Mouse (Mus musculus): ENCODE data around the gene Rnf38. TPM values are rescaled to one million over a fixed set of nuclear protein-coding genes. Genes with fewer than 3 reads are reported as not detected.

The Rnf38 gene
- total RNA-seq, 2 experiments from 2014 or later = 60.7 to 68.6 TPM

DNA sequence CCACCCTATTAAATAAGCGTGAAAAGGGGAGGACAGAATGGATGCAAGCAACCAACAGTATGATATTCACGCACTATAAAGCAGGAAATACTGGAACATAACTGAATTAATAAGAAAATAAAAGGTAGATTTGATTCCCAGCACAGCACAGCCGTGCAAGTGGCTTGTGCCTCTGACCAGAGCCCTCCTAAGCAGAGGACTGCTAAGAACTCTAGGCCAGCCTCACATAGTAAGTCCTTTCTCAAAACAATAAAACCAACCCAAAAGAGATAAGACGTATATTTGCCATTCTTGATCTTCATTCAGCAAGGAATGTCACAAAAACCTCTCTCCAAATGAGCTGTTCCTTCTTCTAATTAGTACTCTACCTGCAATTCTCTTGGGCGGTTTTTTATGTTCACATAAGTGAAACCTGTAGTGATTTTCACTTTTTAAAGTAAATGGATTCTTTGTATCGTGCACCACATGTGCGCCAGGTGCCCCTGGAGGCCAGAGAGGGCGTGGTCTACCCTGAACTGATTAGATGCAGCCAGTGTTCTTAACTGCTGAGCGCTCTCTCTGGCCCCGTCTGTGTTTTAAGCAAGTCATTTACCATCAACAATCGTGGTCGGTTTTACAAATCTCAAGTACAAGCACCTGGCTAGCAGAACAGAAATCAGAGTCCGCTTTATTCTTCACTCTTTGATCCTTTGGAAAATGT, 72.4 kb downstream of the Rnf38 start:
- no peak for DNase-seq (ENCODE audit: low spot score in 2 of 2)
- intact Hi-C loops (cut with DNase I) = no loop called here

DNA sequence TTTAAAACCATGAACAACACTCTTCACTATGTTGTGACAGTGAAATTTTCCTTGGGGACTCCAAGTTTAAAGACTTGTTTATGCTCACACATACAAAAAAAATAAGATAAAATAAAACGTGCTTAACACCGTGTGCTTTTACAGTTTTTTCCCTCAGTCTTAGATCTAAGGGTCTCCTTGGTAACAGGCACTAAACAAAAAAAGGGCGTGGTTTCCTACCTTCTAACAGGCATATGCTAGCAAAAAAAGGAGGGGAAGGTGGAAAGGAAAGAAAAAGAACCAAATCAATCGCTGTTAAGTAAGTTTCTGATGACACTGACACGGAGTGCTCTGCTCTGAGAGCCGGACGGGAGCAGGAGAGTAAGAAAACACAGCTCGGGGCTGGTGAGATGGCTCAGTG, 73.8 kb downstream of the Rnf38 start:
- no peak for DNase-seq (ENCODE audit: low spot score in 2 of 2)
- intact Hi-C loops (cut with DNase I) = no loop called here

DNA sequence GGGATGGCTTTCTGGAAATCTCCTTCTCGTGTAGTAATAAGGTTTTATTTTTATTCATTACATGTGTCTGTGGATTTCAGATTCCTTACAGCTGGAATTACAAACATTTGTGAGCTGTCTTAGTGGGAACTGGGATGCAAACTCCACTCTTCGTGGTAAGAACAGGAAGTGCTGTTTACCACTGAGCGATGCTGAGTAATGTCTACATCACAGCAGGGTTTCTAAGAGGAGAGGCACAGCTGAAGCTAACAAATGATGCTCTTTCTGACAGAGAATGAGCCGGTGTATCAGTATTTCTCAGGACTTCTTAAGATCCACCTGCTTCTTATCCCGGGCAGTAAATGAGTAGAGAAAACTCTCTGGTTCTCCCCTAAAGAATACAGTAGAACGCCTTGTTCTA, 77.1 kb downstream of the Rnf38 start:
- intact Hi-C loops (cut with DNase I) = no loop called here
- DNase-seq (ENCODE audit: low spot score in 2 of 2) = peak in 1 of 2 experiments; percentile 26

DNA sequence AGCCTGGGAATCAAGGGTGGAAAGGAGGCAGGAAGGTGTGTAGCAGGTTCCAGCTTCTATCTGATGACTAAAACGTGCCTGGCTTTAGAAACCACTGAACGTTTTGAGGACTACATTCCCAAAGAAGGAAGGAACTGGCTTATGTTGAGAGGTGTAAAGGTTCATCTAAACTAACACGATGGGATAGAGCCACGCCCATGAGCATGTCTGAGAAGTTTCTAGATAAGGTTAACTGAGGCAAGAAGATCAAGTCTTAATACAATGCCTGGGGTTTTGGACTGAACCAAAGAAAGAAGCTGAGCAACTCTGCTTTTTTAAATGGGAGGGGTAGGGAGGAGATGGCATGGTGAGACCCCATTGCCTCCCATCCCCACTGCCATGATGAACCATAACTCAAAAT, 78.7 kb downstream of the Rnf38 start:
- no peak for DNase-seq (ENCODE audit: low spot score in 2 of 2)
- intact Hi-C loops (cut with DNase I) = no loop called here

DNA sequence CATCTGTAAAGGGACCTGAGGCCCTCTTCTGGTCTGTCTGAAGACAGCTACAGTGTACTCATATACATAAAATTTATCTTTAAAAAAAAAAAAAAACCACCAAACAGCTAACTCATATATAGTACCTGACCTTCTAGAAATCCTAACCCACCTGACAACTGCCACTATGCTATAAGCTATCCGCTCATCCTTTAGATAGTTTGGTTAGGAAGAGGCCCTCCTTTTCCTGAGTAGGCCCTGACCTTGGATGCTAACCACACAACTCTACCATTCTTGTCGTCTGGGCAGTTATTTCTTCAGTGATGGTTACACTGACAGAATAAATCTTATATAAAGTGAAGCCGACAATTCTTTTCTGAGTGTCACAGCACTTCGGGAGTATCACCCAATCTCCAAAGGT, 80.7 kb downstream of the Rnf38 start:
- intact Hi-C loops (cut with DNase I) = no loop called here
- no peak for DNase-seq (ENCODE audit: low spot score in 2 of 2)

DNA sequence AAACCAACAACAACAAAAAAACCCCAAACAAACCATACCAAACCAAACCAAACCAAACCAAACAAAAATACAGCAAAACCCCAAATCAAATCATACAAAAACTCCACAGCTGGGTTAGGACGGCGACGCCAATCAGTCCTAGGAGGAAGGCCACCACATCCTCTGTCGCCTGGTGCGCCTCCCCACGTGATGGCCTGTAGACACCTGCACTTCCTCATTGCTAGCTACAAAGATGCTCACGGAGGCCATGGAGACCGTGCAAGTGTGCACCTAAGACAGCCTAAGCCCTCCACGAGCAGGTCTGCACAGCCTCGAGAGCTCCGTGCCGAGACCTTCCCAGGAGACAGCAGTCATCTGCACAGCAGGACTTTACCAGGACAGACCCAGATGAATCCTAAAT, 106.8 kb downstream of the Rnf38 start:
- intact Hi-C loops (cut with DNase I) = no loop called here
- no peak for DNase-seq (ENCODE audit: low spot score in 2 of 2)

DNA sequence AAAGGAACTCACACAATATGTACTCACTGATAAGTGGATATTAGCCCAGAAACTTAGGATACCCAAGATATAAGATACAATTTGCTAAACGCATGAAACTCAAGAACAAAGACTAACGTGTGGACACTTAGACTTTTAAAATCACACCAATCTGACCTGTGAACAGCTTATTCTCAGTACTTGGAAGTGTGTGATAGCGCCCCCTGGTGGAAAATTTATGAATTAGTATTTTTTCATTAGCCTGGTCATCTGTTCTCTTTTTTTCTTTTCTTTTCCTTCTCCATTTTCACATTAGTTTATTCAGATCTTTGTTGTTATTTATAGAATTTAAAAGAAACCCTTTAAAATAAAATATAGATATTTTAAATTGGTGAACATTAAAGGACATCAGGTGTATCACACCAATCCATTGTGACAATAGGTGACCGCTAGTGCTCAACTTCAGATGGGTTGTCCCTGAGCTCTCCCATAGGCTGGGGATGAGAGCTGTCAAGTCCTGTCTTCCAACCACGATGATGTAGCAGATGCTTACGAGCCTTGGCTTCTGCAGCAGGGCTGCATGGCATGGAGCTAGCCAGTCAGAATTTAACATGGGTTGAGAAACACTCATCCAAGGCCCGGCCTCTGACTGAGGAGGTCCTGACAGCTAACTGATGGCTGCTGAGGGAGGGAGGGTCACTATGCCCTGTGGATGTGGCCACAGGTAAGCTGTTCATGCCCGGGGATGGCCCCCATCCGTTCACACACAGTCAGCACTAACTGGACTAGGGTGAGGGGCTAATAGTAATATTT, 114.0 kb downstream of the Rnf38 start:
- intact Hi-C loops (cut with DNase I) = loop anchor here (1.0 kb wide), 1 partner anchor 53 kb away; no protein-coding TSS in a partner anchor
- no peak for DNase-seq (ENCODE audit: low spot score in 2 of 2)

DNA sequence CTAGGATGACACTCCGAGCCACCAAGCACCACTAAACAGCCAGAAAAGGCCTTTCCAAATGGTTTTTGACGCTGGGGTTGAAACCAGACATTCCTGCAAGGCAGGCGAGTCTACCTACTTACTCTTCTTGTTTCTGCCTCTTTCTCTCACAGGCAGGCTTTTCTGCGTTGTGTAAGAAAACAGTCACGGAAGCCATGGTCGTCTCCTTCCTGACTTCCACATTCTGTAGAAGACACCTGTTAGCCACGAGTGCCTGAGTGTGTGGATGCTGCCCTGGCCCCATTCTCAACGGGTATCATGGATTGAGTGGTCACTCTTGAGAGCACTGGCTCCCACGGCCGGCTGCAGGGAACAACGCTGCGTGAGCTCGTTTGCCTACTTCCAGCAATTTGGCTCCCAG, 118.5 kb downstream of the Rnf38 start:
- intact Hi-C loops (cut with DNase I) = no loop called here

DNA sequence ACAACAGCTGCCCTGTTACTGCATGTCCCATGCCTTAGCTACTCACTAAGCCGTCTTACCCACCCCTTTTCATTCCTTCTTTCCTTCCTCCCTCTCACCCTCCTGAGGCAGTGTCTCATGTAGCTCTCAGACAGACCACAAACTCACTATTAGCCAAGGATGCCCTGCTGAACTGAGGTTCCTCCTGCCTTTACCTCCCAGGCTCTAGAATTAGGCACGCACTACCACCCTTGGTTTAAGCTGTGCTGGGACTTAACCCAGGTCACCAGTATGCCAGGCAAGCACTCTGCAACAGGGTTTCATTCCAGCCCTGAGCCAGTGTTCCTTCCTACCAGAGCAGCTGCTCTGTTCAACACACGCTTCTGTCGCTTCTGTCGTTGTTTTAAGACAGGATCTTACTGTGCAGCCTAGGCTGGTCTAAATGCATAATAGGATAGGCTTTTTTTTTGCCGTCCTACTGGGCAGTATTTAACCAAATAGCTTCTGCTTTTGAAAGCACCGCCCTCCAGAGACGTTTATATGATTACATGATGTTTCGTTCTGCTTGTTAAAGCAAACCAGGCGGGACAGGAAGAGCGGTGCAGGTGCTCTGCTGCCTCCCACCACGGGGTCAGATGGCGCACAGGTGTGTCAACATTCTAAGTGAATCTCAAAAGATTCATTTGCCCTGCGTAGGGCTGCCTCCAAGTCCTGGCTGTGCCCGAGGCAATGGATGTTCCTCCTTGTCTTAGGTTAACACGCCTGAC, 120.0 kb downstream of the Rnf38 start:
- no peak for DNase-seq (ENCODE audit: low spot score in 2 of 2)
- intact Hi-C loops (cut with DNase I) = no loop called here

More for the DNA sequence above, 118.5 kb downstream of the Rnf38 start:
- no peak for DNase-seq (ENCODE audit: low spot score in 2 of 2)

DNA sequence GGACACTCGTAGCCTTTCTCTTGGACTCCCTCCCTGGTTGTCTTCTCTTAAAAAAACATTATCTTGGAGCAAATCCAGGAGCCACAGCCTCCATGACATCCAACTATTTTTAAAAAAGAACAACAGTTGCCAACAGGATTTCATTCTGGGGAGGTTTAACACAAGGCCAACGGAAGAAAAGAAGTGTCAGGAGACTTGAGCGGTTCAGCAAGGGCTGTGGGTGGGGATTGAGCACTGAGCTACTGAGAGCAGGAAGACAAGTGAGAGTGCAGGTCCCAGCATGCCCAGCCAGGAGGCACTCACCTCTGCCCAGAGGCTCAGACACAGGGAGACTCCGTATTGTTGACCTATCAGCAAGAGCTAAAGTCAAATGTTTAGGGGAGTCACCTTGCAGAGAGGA, 120.8 kb downstream of the Rnf38 start:
- no peak for DNase-seq (ENCODE audit: low spot score in 2 of 2)
- intact Hi-C loops (cut with DNase I) = no loop called here

DNA sequence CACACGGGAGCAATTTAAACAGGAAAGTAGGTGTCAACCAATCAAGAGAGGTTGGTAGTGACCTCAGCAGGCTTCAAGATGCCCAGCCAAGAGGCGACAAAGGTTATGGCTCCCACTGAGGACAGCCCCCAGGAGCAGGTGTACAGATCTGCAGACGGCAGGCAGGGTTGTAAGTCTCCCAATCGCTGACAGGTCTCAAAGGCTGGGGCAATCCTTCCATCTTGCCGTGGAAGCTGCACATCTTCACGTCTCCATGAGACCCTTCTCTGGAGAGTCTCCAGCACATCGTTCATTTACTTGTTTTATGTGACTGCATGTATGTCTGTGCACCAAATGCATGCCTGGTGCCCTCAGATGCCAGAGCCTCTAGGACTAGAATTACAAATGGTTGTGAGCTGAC, 122.8 kb downstream of the Rnf38 start:
- no peak for DNase-seq (ENCODE audit: low spot score in 2 of 2)
- intact Hi-C loops (cut with DNase I) = no loop called here

DNA sequence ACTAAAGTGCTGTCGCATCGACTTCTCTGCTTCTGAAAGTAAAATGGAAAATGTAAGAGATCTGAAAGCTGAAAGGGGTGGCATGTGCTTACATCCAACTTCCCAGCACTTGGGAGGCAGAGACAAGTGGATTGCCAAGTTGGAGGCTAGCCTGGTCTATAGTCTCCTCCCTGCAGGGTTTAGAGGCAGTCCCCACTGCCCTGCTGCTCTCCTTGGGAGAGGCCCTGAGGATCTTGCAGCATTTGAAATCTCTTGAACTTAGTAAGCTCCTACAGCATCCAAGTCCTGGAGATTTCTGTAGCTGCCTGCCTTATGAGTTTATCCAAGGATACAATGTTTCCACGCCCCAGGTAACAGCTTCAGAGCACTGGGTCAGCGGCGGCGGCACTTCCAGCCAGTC, 125.3 kb downstream of the Rnf38 start:
- no peak for DNase-seq (ENCODE audit: low spot score in 2 of 2)
- intact Hi-C loops (cut with DNase I) = no loop called here

DNA sequence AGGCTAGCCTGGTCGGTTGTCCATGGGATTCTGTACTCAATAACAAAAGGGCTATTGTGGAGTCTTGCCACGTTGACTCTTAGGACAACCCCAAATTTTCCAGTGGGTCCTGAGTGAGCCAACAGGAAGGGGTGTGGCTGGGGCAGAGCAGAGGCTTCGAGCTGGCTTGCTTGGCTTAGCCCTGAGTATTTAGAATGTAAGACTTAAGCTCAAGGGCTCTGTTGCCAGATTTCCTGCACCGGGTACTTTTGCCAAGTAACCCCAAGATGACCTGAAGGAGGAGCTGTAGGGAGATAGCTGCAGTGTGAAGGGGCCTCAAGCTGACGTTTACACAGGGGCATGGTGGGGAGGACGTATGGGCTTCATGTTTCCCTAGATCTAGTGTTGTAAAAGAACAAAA, 126.2 kb downstream of the Rnf38 start:
- no peak for DNase-seq (ENCODE audit: low spot score in 2 of 2)
- intact Hi-C loops (cut with DNase I) = no loop called here

DNA sequence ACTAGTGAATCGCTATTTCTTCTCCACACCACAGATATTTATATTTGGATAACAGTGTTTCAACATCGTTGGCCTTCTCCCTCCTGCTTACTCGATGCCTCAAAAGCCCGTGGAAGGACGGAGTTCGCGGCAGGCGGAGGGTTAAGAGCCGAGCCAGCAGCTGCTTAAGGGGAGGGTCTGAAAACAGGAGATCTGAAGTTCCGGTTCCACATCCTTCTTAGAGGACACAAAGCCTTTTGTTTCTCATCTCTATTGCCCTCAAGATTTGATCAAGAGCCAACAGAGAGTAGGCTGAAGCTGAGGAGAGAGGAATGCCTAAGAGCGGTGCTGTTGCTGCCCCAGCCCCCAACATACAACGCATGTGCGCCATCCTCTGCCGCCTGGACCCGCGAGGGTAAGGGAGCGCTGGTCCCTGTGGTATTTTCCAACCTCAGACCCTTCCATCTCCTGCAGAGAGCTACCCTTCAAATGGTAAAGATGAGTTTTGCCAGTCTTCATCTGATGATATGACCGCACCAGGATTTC, 127.2 kb downstream of the Rnf38 start:
- no peak for DNase-seq (ENCODE audit: low spot score in 2 of 2)
- intact Hi-C loops (cut with DNase I) = no loop called here

DNA sequence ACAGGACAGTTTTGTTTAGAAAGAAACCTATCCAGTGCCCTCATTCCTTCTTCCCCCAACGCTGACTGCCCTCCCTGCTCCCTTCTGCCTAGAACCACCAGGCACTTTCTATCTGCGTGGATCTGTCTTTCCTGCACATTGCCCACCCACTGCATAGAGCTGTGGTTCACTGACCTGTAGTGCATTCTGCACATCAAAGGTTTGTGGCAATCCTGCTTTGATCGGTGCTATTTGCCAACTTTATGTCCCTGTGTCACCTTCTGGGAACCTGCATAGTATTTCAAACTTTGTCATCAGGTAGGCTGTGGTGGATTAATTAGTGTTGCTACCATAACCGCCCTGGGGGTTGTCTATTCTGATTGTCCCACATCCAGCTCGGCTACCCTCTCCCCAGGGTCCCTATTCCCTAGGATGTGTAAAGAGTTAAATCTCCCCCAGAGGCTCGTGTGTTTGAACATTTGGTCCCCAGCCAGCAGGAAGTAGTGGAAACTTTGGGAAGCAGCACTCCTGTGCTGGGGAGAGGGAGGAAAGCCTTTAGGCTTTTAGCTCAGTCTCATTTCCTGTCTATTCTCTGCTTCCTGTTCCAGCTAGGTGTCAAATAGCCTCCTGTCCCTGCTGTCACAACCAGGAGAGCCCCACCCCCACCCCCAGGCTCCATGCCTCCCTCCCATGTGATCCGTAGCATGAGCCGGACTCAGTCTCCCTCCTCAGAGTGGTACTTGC, 129.2 kb downstream of the Rnf38 start:
- no peak for DNase-seq (ENCODE audit: low spot score in 2 of 2)
- intact Hi-C loops (cut with DNase I) = no loop called here

DNA sequence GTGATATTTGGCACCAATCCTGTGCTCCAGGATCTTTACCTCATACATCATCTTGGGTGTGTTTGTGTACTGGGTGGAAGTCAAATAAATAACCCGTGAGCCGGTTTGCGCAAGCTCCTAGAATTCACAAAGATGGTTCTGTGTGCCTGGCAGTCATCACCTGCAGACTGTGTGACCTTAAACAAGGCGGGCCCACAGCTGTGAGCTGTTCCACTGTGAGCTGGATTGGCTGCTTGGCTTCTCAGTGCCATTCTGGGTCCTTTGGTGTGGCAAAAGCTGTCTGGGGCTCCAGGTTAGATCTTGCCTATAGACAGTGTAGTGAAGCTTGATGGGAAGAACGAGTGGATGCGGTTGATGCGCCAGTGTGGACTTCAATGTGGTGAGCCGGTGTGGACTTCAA, 130.0 kb downstream of the Rnf38 start:
- intact Hi-C loops (cut with DNase I) = no loop called here

DNA sequence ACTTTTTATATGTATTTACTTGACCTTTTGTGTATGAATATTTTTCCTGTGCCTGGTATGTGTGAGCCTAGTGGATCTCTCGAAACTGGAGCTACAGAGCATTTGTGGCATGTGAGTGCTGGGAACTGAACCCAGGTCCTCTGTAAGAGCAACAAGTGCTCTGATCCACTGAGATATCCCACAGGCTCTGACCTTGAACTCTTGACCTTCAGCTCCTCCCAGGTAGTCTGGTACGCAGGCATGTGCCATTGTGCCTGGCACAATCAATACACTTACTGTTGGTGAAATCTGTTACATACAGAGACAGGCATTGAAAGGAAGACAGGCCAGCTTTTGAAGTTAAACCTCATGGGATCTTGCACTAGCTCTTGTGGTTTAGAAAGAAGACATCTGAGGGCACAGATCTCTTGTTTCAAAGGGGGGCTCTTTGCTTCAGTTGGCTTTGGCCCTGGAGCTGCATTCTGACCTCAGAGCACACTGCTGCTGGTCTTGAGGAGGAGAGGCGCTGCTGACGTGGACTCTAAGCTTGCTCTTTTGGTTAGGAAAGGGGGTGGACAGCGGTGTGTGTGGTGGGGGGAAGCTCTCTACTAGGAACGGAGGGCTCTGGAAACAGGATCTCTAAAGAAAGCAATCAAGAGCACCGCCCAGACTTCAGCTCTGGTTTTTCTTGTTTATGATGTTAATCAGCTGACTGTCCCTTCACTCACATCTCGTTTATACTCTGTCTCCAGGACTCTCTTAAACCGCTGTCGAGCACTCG, 135.8 kb downstream of the Rnf38 start:
- no peak for DNase-seq (ENCODE audit: low spot score in 2 of 2)
- intact Hi-C loops (cut with DNase I) = no loop called here

More for the DNA sequence above, 130.0 kb downstream of the Rnf38 start:
- no peak for DNase-seq (ENCODE audit: low spot score in 2 of 2)

DNA sequence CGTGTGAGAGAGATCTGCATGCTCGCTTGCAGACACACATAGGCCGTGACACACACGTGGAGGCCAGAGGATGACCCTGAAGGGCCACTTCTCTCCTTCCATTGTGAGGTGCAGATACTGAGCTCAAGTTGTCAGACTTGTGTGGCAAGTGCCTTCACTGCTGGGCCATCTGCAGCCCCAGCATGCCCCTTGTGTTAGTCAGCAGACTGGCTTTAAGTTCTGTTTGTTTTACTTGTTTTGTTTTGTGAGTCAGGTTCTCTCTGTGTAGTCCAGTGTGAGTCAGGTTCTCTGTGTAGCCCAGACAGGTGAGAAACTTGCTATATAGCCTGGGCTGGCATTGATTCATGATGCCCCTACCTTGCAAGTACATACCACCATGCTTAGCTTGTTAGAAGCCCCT, 139.1 kb downstream of the Rnf38 start:
- intact Hi-C loops (cut with DNase I) = no loop called here
- DNase-seq (ENCODE audit: low spot score in 2 of 2) = no peak

DNA sequence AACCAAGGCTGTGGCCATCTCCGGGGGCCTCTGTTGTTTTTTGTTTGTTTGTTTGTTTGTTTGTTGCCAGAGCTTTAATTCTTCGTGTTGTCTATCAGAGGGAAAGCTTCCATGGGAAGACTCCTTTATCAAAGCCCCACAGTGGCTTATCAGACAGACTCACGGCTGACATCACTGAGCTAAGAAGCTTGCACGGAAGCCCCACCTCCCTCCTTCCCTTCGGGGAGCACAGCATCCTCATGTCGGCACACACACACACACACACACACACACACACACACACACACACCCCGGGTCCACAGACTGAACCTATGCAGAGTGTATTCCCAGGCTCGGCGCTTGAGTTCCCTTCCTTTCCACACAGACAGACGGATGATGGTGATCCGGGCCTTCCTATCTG, 141.2 kb downstream of the Rnf38 start:
- intact Hi-C loops (cut with DNase I) = no loop called here
- no peak for DNase-seq (ENCODE audit: low spot score in 2 of 2)

All from left cerebral cortex, postnatal 25 days (tissue).